Mouse (Mus musculus) limb, embryonic 14.5 days (tissue): Measurements from ENCODE around the gene Slc20a1. TPM values are rescaled to one million over a fixed set of nuclear protein-coding genes. Genes with fewer than 3 reads are reported as not detected.

Experiments used
- ATAC-seq: fragments of 200-750 bp; cut with Nextera tagmentation; 2 replicates; pipeline ENCODE4 v1.8.0; 2017; ENCODE audit warnings: low read depth, moderate number of reproducible peaks, moderate TSS enrichment; ENCODE audit not compliant: low FRiP score
- DNase-seq: peaks from one replicate; pipeline ENCODE4 v3.0.0-alpha.2; 2015; ENCODE audit warnings: low spot score
- H3K27ac ChIP-seq: fragments of 300-500 bp; sonication (generic); replicated peaks from 2 replicates; pipeline ENCODE4 v1.5.1; 2014; ENCODE audit warnings: low read depth, mild to moderate bottlenecking, low read length, moderate library complexity, mixed read lengths
- H3K27me3 ChIP-seq: fragments of 300-500 bp; sonication (generic); 2 replicates; pipeline ENCODE4 v1.6.1; 2014; ENCODE audit warnings: low read length, mixed read lengths; ENCODE audit not compliant: control insufficient read depth, insufficient read depth
- H3K36me3 ChIP-seq: fragments of 300-500 bp; sonication (generic); 2 replicates; pipeline ENCODE4 v1.6.1; 2014; ENCODE audit warnings: mild to moderate bottlenecking, low read length, moderate library complexity, mixed read lengths; ENCODE audit not compliant: control insufficient read depth, insufficient read depth
- H3K4me1 ChIP-seq: fragments of 300-500 bp; sonication (generic); 2 replicates; pipeline ENCODE4 v1.6.1; 2014; ENCODE audit warnings: antibody characterized with exemption, low read length, mixed read lengths; ENCODE audit not compliant: control insufficient read depth, insufficient read depth
- H3K4me2 ChIP-seq: fragments of 300-500 bp; sonication (generic); replicated peaks from 2 replicates; pipeline ENCODE4 v1.6.1; 2014; ENCODE audit warnings: low read depth, mild to moderate bottlenecking, low read length, moderate library complexity; ENCODE audit not compliant: severe bottlenecking
- H3K4me3 ChIP-seq: fragments of 300-500 bp; sonication (generic); replicated peaks from 2 replicates; pipeline ENCODE4 v1.5.1; 2014; ENCODE audit warnings: low read length
- H3K9ac ChIP-seq: fragments of 300-500 bp; sonication (generic); 2 replicates; pipeline ENCODE4 v1.6.1; 2014; ENCODE audit warnings: mild to moderate bottlenecking, low read depth, low read length, moderate library complexity; ENCODE audit not compliant: severe bottlenecking
- H3K9me3 ChIP-seq: fragments of 300-500 bp; sonication (generic); 2 replicates; pipeline ENCODE4 v1.6.1; 2016; ENCODE audit warnings: low read length; ENCODE audit not compliant: control insufficient read depth
- POLR2A ChIP-seq: fragments of 200-500 bp; IDR thresholded peaks from 2 replicates; pipeline ENCODE4 v1.8.0; 2012; ENCODE audit warnings: inconsistent platforms, mild to moderate bottlenecking, moderate library complexity, borderline replicate concordance; ENCODE audit not compliant: insufficient read depth, insufficient read length; ENCODE audit errors: extremely low read depth
- WGBS: fragments of 180-500 bp; shearing (Covaris S2); extraction: QIAGEN DNeasy Blood & Tissue Kit; methylation state at CpG from one replicate; pipeline ENCODE4 v1.1.7; 2014; 5-methylcytosine and 5-hydroxymethylcytosine counted together
- polyA plus RNA-seq, 2 experiments: library from polyadenylated mRNA; depleted of rRNA in 1 of 2; stranded (reverse) in 1 of 2; unstranded in 1 of 2; fragments of >200 nt; fragmentation: Nextera tagmentation in 1 of 2; extraction: Ambion mirVana in 1 of 2; gene quantifications; 2 replicates each; pipeline versions ENCODE4 v1.2.1 to v1.2.3; 2012 to 2014

Gene Slc20a1
- polyA plus RNA-seq, 2 experiments = 28.7 to 40.8 TPM

GRCm38 (mm10) chr2:129211957-129212356, 13.4 kb downstream of the Slc20a1 start:
- Histone ChIP-seq H3K4me3 (no peak overlapping the region), H3K4me2 (no peak overlapping the region), H3K9me3 (no peaks in the 10 kb centered on the region), H3K27me3 (no peaks in the 10 kb centered on the region), H3K9ac (no peak overlapping the region), H3K36me3 (peaks cover 51% of the 10 kb centered on the region), H3K27ac (no peak overlapping the region), H3K4me1 (no peaks in the 10 kb centered on the region)
- DNase-seq (no peak), ATAC-seq (no peak)
- TF ChIP-seq POLR2A = no peak
- WGBS = 83% methylated on average over 2 of the region's 2 CpGs

GRCm38 (mm10) chr2:129212566-129212965, 14.0 kb downstream of the Slc20a1 start:
- no peak overlapping the region for H3K27ac ChIP-seq
- ATAC-seq = no peak
- H3K9ac ChIP-seq = no peak overlapping the region
- no peaks in the 10 kb centered on the region for H3K4me1 ChIP-seq
- no peaks in the 10 kb centered on the region for H3K27me3 ChIP-seq
- H3K4me3 ChIP-seq = no peak overlapping the region
- H3K4me2 ChIP-seq = no peak overlapping the region
- WGBS = 88% methylated on average over 7 of the region's 7 CpGs
- no peak for TF ChIP-seq POLR2A
- H3K9me3 ChIP-seq = no peaks in the 10 kb centered on the region
- DNase-seq = no peak
- H3K36me3 ChIP-seq = peaks cover 45% of the 10 kb centered on the region

DNA sequence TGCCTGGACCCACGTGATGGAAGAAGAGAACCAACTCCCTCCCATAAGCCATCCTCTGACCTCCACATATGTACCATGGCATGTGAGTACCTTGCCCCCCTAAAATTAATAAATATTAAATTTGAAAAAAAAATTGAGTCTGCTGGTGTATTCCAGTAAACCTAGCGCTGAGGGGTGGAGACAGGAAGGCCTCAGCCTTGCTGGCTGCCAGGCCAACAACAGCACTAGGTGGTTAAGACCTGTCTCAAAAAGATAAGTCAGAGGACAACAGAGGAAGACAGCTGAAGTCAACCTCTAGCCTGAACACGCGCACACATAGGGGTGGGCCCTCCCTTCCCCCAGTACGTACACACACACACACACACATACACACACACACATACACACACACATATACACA, 16.2 kb downstream of the Slc20a1 start:
- H3K9ac ChIP-seq = no peak overlapping the region
- H3K4me1 ChIP-seq = no peaks in the 10 kb centered on the region
- no peaks in the 10 kb centered on the region for H3K9me3 ChIP-seq
- DNase-seq (no peak), ATAC-seq (no peak)
- H3K27me3 ChIP-seq = no peaks in the 10 kb centered on the region
- H3K27ac ChIP-seq = no peak overlapping the region
- no peak overlapping the region for H3K4me3 ChIP-seq
- WGBS = 94% methylated on average over 5 of the region's 5 CpGs
- peaks cover 23% of the 10 kb centered on the region for H3K36me3 ChIP-seq
- no peak for TF ChIP-seq POLR2A
- no peak overlapping the region for H3K4me2 ChIP-seq

GRCm38 (mm10) chr2:129217612-129218185, 19.1 kb downstream of the Slc20a1 start:
- Histone ChIP-seq H3K9ac (no peak overlapping the region), H3K4me3 (no peak overlapping the region), H3K27ac (no peak overlapping the region), H3K36me3 (0 out of 2 replicates have a peak, but pooled peaks cover 2% of the 10 kb centered on the region), H3K4me1 (no peaks in the 10 kb centered on the region), H3K4me2 (no peak overlapping the region), H3K27me3 (no peaks in the 10 kb centered on the region), H3K9me3 (no peaks in the 10 kb centered on the region)
- ATAC-seq = no peak
- 21% methylated on average over 9 of the region's 9 CpGs for WGBS
- no peak for TF ChIP-seq POLR2A
- no peak for DNase-seq

DNA sequence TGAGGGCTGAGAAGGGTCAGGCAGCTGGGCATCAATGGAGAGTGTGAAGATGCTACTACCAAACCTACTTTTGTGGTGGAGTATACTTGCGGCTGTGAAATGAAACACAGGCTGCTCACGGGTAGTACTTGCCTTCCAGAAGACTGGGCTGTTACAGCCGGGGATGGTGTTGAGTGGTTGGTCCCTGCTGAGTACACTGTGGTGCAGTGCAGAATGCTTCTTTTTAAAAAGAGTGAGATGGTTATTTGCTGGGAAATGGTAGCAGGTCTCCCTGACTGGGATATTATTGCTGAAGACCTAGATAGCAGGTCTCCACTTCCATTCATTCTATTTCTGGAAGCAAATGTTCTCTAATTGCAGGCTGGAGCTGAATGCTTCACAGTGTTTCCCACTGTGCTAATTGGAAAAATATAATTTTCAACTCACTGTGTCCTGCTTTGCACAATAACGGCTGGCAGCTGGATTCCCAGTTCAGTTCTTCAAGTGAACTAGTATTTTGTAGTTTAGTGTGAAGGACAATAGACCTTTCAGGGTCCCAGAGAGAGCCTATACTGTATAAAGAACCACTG, 20.1 kb downstream of the Slc20a1 start:
- Histone ChIP-seq H3K4me3 (no peak overlapping the region), H3K9ac (no peak overlapping the region), H3K36me3 (no peaks in the 10 kb centered on the region), H3K27ac (no peak overlapping the region), H3K27me3 (no peaks in the 10 kb centered on the region), H3K9me3 (no peaks in the 10 kb centered on the region), H3K4me2 (no peak overlapping the region), H3K4me1 (no peaks in the 10 kb centered on the region)
- 69% methylated on average over 4 of the region's 4 CpGs for WGBS
- no peak for TF ChIP-seq POLR2A
- ATAC-seq (no peak), DNase-seq (no peak)
